Mouse (Mus musculus): ENCODE results near the gene Rnpep.

DNA sequence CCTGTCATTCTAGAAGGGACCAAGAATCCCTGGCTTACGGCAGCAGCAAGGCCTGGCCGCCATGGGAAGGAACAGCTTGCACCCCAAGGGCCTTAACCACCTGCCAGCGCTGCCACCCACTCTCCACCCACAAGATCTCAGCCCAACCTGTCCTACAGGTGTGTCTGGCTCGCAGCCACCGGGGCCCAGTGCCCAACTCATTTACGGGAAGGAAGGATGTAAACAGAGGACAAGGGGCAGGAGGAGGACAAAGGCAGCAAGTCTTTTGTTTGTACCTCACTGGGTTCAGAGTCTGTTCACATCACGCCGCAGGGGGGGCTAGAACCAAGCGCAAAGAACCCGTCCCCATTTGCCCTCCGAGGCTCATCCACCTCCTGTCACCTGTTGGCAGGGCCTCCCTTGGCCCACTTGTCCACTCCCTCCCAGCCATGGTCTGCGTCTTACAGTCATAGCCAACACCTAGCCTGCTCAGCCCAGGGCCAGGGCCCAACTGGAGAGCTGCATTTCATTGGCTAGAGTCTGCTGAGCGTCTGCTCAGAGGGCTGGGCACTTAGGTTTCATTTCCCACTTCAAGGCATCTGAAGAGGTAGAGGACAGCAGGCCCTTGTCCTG, 56.4 kb downstream of the Rnpep start:
- TF ChIP-seq MYOD1 (IDR thresholded peaks at IDR 0.05; ENCODE audit: control insufficient read depth in 1 of 3, insufficient read length in 2 of 3, low read depth in 2 of 3): no peak
- TF ChIP-seq POLR2A (IDR thresholded peaks at IDR 0.05; ENCODE audit: insufficient read length, low read depth): no peak
- TF ChIP-seq POLR2AphosphoS2 (IDR thresholded peaks at IDR 0.05; ENCODE audit: insufficient read length, low read depth): no peak
- no peak for TF ChIP-seq MYOG (IDR thresholded peaks at IDR 0.05; ENCODE audit: control insufficient read depth in 1 of 3, insufficient read depth in 1 of 3, insufficient read length in 2 of 3, low read depth in 2 of 3)
- no peak for TF ChIP-seq TCF12 (IDR thresholded peaks at IDR 0.05; ENCODE audit: insufficient read depth, poor library complexity, severe bottlenecking)
- TF ChIP-seq E2F4 (IDR thresholded peaks at IDR 0.05; ENCODE audit: insufficient read depth): no peak
- TF ChIP-seq TCF3 (IDR thresholded peaks at IDR 0.05; ENCODE audit: insufficient read length, low read depth): no peak
